Mouse (Mus musculus): ENCODE measurements around the gene Gm15093.
"Not testable (repeated sequence)": the region's sequence is repeated elsewhere in the genome, so short reads cannot be mapped to it uniquely, and the experiment has no call there.

The Gm15093 gene

GRCm38 (mm10) chrX:149272077-149272476, at the start of gene Gm15093:
Gm15093 (plus strand) TSS chrX:149272377.
- DNase-seq (ENCODE audit: low read depth, low spot score), result not testable (repeated sequence)

Measured in WW6 (cell line).